In genomic region chr3:127789500-127790191, GRCm38 (mm10) we compare ENCODE assay signal across 8 mouse cellular contexts. TPM values are rescaled to one million over a fixed set of nuclear protein-coding genes. Genes with fewer than 3 reads are reported as not detected.
A peak's percentile ranks its signal among the peaks of the same experiment; 100 is the strongest.
DNase-seq lines count a peak whose midpoint lies in the region; ATAC-seq and TF ChIP-seq lines count a peak whose summit lies in the region.

Gene Tifa (plus strand): TSS chr3:127789805.

- H3K9me3 ChIP-seq in embryonic facial prominence, embryonic 15.5 days (replicated peaks): no peaks in the 10 kb centered on the region
- H3K9me3 ChIP-seq in heart, embryonic 12.5 days (replicated peaks): no peaks in the 10 kb centered on the region
- H3K9me3 ChIP-seq in kidney, embryonic 15.5 days (replicated peaks): no peaks in the 10 kb centered on the region
- peaks cover 3% of the 10 kb centered on the region; the same call in 1 of the 2 replicates for H3K9me3 ChIP-seq in liver, embryonic 13.5 days (replicated peaks)

- no peak for TF ChIP-seq CTCF in C2C12 (IDR thresholded peaks at IDR 0.05; ENCODE audit: control insufficient read depth, insufficient read depth, insufficient read length)
- TF ChIP-seq CTCF in bone marrow, adult 2 months (IDR thresholded peaks at IDR 0.05; ENCODE audit: control insufficient read depth, insufficient read depth, low read length): no peak

- H3K27ac ChIP-seq in bone marrow, adult 2 months (ENCODE audit: control insufficient read depth, insufficient read depth, low read depth, low read length, poor library complexity): peak within 1 kb of the TSS; percentile 89
- H3K27ac ChIP-seq in embryonic facial prominence, embryonic 15.5 days (replicated peaks): no peak within 1 kb of the TSS
- no peak within 1 kb of the TSS for H3K27ac ChIP-seq in heart, embryonic 12.5 days (ENCODE audit: poor library complexity, severe bottlenecking)
- H3K27ac ChIP-seq in kidney, embryonic 15.5 days: peak within 1 kb of the TSS; percentile 62
- H3K27ac ChIP-seq in liver, embryonic 13.5 days: peak within 1 kb of the TSS; percentile 95

- H3K79me2 ChIP-seq in C2C12 (ENCODE audit: control insufficient read depth, insufficient read depth) (no peaks in the 10 kb centered on the region), myocyte (ENCODE audit: control insufficient read depth, insufficient read depth) (no peaks in the 10 kb centered on the region)

- peak within 1 kb of the TSS; percentile 99 for H3K4me2 ChIP-seq in embryonic facial prominence, embryonic 15.5 days (replicated peaks)
- peak within 1 kb of the TSS; percentile 99 for H3K4me2 ChIP-seq in heart, embryonic 12.5 days
- H3K4me2 ChIP-seq in kidney, embryonic 15.5 days: peak within 1 kb of the TSS; percentile 97
- H3K4me2 ChIP-seq in liver, embryonic 13.5 days: peak within 1 kb of the TSS; percentile 91
- peak within 1 kb of the TSS; percentile 71 for H3K4me2 ChIP-seq in myocyte (ENCODE audit: low read depth)

- peak; percentile 54 for DNase-seq in liver, embryonic 13.5 days
- peak; percentile 63 for DNase-seq in splenic B cell, adult 2 months (ENCODE audit: low read depth, low spot score)

- H3K79me3 ChIP-seq in C2C12 (ENCODE audit: low read depth): no peaks in the 10 kb centered on the region

- H3ac ChIP-seq in C2C12 (ENCODE audit: control insufficient read depth, insufficient read length, low read depth) (peak within 1 kb of the TSS; percentile 35), myocyte (ENCODE audit: control insufficient read depth, insufficient read length) (no peak within 1 kb of the TSS)

- peaks cover 3% of the 10 kb centered on the region; the same call in 1 of the 2 replicates for H3K4me1 ChIP-seq in bone marrow, adult 2 months (ENCODE audit: control insufficient read depth, insufficient read depth, low read length)
- peaks cover 12% of the 10 kb centered on the region for H3K4me1 ChIP-seq in embryonic facial prominence, embryonic 15.5 days
- H3K4me1 ChIP-seq in heart, embryonic 12.5 days (replicated peaks): 0 out of 2 replicates have a peak, but pooled peaks cover 13% of the 10 kb centered on the region
- peaks cover 21% of the 10 kb centered on the region for H3K4me1 ChIP-seq in kidney, embryonic 15.5 days
- H3K4me1 ChIP-seq in liver, embryonic 13.5 days (replicated peaks): peaks cover 42% of the 10 kb centered on the region

- H3K36me3 ChIP-seq in C2C12 (ENCODE audit: control insufficient read depth, insufficient read depth) (no peaks in the 10 kb centered on the region), myocyte (ENCODE audit: control insufficient read depth, insufficient read depth) (no peaks in the 10 kb centered on the region)
- H3K36me3 ChIP-seq in embryonic facial prominence, embryonic 15.5 days: no peaks in the 10 kb centered on the region
- no peaks in the 10 kb centered on the region for H3K36me3 ChIP-seq in heart, embryonic 12.5 days
- H3K36me3 ChIP-seq in kidney, embryonic 15.5 days: no peaks in the 10 kb centered on the region
- H3K36me3 ChIP-seq in liver, embryonic 13.5 days: peaks cover 7% of the 10 kb centered on the region
- H3K36me3 ChIP-seq in splenic B cell, adult 2 months (ENCODE audit: control insufficient read depth, insufficient read depth, low read length, poor library complexity, severe bottlenecking): no peaks in the 10 kb centered on the region

- H3K4me3 ChIP-seq in C2C12 (ENCODE audit: insufficient read depth, poor library complexity, severe bottlenecking): no peak within 1 kb of the TSS
- H3K4me3 ChIP-seq in bone marrow, adult 2 months (replicated peaks; ENCODE audit: control insufficient read depth, low read depth, low read length): peak within 1 kb of the TSS; percentile 71
- H3K4me3 ChIP-seq in embryonic facial prominence, embryonic 15.5 days (replicated peaks): peak within 1 kb of the TSS; percentile 57
- peak within 1 kb of the TSS; percentile 74 for H3K4me3 ChIP-seq in heart, embryonic 12.5 days
- peak within 1 kb of the TSS; percentile 65 for H3K4me3 ChIP-seq in kidney, embryonic 15.5 days (replicated peaks)
- H3K4me3 ChIP-seq in liver, embryonic 13.5 days (replicated peaks): peak within 1 kb of the TSS; percentile 87
- peak within 1 kb of the TSS; percentile 26 for H3K4me3 ChIP-seq in myocyte

- H3K27me3 ChIP-seq in C2C12 (ENCODE audit: control insufficient read depth, insufficient read depth, insufficient read length): no peaks in the 10 kb centered on the region
- H3K27me3 ChIP-seq in embryonic facial prominence, embryonic 15.5 days: peaks cover 21% of the 10 kb centered on the region
- H3K27me3 ChIP-seq in heart, embryonic 12.5 days (replicated peaks): peaks cover 26% of the 10 kb centered on the region
- H3K27me3 ChIP-seq in kidney, embryonic 15.5 days: peaks cover 29% of the 10 kb centered on the region
- H3K27me3 ChIP-seq in liver, embryonic 13.5 days: 0 out of 2 replicates have a peak, but pooled peaks cover 7% of the 10 kb centered on the region
- no peaks in the 10 kb centered on the region for H3K27me3 ChIP-seq in myocyte (ENCODE audit: control insufficient read depth, insufficient read depth, insufficient read length)
- H3K27me3 ChIP-seq in splenic B cell, adult 2 months (ENCODE audit: control insufficient read depth, insufficient read depth, low read length, poor library complexity, severe bottlenecking): no peaks in the 10 kb centered on the region

- 3% methylated on average over 44 of the region's 44 CpGs for WGBS in bone marrow, adult 2 months
- 2% methylated on average over 37 of the region's 44 CpGs for WGBS in embryonic facial prominence, embryonic 15.5 days
- WGBS in heart, embryonic 12.5 days: under 1% methylated on average over 44 of the region's 44 CpGs
- 1% methylated on average over 44 of the region's 44 CpGs for WGBS in kidney, embryonic 15.5 days
- 4% methylated on average over 40 of the region's 44 CpGs for WGBS in liver, embryonic 13.5 days (ENCODE audit: insufficient replicate concordance)

- H3K9ac ChIP-seq in embryonic facial prominence, embryonic 15.5 days: peak within 1 kb of the TSS; percentile 45
- peak within 1 kb of the TSS; percentile 72 for H3K9ac ChIP-seq in heart, embryonic 12.5 days
- H3K9ac ChIP-seq in kidney, embryonic 15.5 days: peak within 1 kb of the TSS; percentile 52
- peak within 1 kb of the TSS; percentile 93 for H3K9ac ChIP-seq in liver, embryonic 13.5 days

- peak; percentile 87 for TF ChIP-seq POLR2A in bone marrow, adult 2 months (IDR thresholded peaks at IDR 0.05; ENCODE audit: borderline replicate concordance, control insufficient read depth, low read depth, low read length)
- TF ChIP-seq POLR2A in myocyte (IDR thresholded peaks at IDR 0.05; ENCODE audit: insufficient read length, low read depth): no peak

- peak; percentile 44; the same call in 1 of the 2 replicates for ATAC-seq in embryonic facial prominence, embryonic 15.5 days (ENCODE audit: insufficient number of reproducible peaks, low FRiP score, low TSS enrichment, low read depth)
- peak; percentile 71 for ATAC-seq in heart, embryonic 12.5 days (ENCODE audit: insufficient number of reproducible peaks, low FRiP score)
- ATAC-seq in kidney, embryonic 15.5 days (replicated peaks; ENCODE audit: low FRiP score): peak; percentile 74
- peak; percentile 53 for ATAC-seq in liver, embryonic 13.5 days (ENCODE audit: low read depth)

TF ChIP-seq in C2C12, 6 proteins besides CTCF, POLR2A, EP300 and RAD21:
- TF ChIP-seq MAX (IDR thresholded peaks at IDR 0.05) (no peak), FOSL1 (IDR thresholded peaks at IDR 0.05; ENCODE audit: insufficient read depth, low read length, poor library complexity, severe bottlenecking) (no peak), MYOG (IDR thresholded peaks at IDR 0.05; ENCODE audit: control insufficient read depth, extremely low read depth, insufficient read length) (no peak), CEBPB (IDR thresholded peaks at IDR 0.05; ENCODE audit: low read depth) (no peak), USF1 (IDR thresholded peaks at IDR 0.05; ENCODE audit: low read depth) (no peak), MYOD1 (IDR thresholded peaks at IDR 0.05; ENCODE audit: control insufficient read depth, insufficient read length, low read depth) (no peak)

TF ChIP-seq in myocyte, 11 proteins besides CTCF, POLR2A, EP300 and RAD21:
- TF ChIP-seq TCF12 (IDR thresholded peaks at IDR 0.05; ENCODE audit: insufficient read depth, poor library complexity, severe bottlenecking): no peak
- no peak for TF ChIP-seq USF1 (IDR thresholded peaks at IDR 0.05; ENCODE audit: low read depth)
- TF ChIP-seq REST (IDR thresholded peaks at IDR 0.05; ENCODE audit: insufficient read depth, insufficient read length): no peak
- TF ChIP-seq E2F4 (IDR thresholded peaks at IDR 0.05; ENCODE audit: insufficient read depth): no peak
TF ChIP-seq in myocyte: peak in this region for 0.

RNA-seq across cellular contexts. Expression of gene Tifa, which starts in this region (rescaled TPM):
- polyA plus RNA-seq in C2C12 (2012; fragmentation: generic; extraction: Trizol) (0.18 TPM), myocyte (2012; fragmentation: generic; extraction: Trizol) (0.85 TPM)
- 32.1 and 38.2 TPM in 2 replicates for polyA plus RNA-seq in bone marrow, adult 2 months (2011; ENCODE audit: insufficient read depth, insufficient read length, low replicate concordance, missing spikeins)
- polyA plus RNA-seq in embryonic facial prominence, embryonic 15.5 days (2015; fragmentation: Nextera tagmentation; extraction: Ambion mirVana): 3.6 TPM in 2 replicates
- 2.6 and 2.7 TPM in 2 replicates for polyA plus RNA-seq in heart, embryonic 12.5 days (2016; fragmentation: Nextera tagmentation; extraction: Ambion mirVana)
- polyA plus RNA-seq in kidney, embryonic 15.5 days (2015; fragmentation: Nextera tagmentation; extraction: Ambion mirVana): 3.8 and 5.2 TPM in 2 replicates
- polyA plus RNA-seq in liver, embryonic 13.5 days (2015; fragmentation: Nextera tagmentation; extraction: Ambion mirVana): 14.2 and 15.6 TPM in 2 replicates

Comparison
In these comparisons a context has a peak if more than half of its experiments do, and no peak if none do; other contexts are left out.
1. H3K27ac ChIP-seq: peak in bone marrow, adult 2 months (single experiment), kidney, embryonic 15.5 days (single experiment) and liver, embryonic 13.5 days (single experiment); none in embryonic facial prominence, embryonic 15.5 days (single experiment) and heart, embryonic 12.5 days (single experiment).
2. Peak in every context shown above with its lines, with median percentiles within 50 percentile points of each other: ATAC-seq, H3K4me2 ChIP-seq and H3K9ac ChIP-seq.